Mouse (Mus musculus) CH12.LX (cell line): ENCODE measurements around the gene Hist1h2bn.
"Not testable (repeated sequence)": the region's sequence is repeated elsewhere in the genome, so short reads cannot be mapped to it uniquely, and the experiment has no call there.

ENCODE experiments used
- CTCF ChIP-seq, 2 experiments: IDR thresholded peaks in 1 of 2; conservative IDR thresholded peaks in 1 of 2; 2 replicates each; pipeline ENCODE4 v1.5.1; 2011 to 2012; ENCODE audit warnings: low read depth in 2 of 2, low read length in 2 of 2, improper control_type of control experiment in 1 of 2, inconsistent platforms in 1 of 2, mild to moderate bottlenecking in 1 of 2, moderate library complexity in 1 of 2
- IRF4 ChIP-seq: IDR thresholded peaks from 2 replicates; pipeline ENCODE4 v1.6.1; 2014; ENCODE audit warnings: low read depth, mild to moderate bottlenecking, inconsistent platforms, low read length, improper control_type of control experiment
- MAFK ChIP-seq: IDR thresholded peaks from 2 replicates; pipeline ENCODE4 v1.6.1; 2011; ENCODE audit warnings: low read length, improper control_type of control experiment; ENCODE audit not compliant: insufficient replicate concordance
- MAX ChIP-seq: IDR thresholded peaks from 2 replicates; pipeline ENCODE4 v1.6.1; 2011; ENCODE audit warnings: low read length, improper control_type of control experiment
- MXI1 ChIP-seq: IDR thresholded peaks from 2 replicates; pipeline ENCODE4 v1.6.1; 2011; ENCODE audit warnings: mild to moderate bottlenecking, low read depth, low read length, improper control_type of control experiment
- MYC ChIP-seq: IDR thresholded peaks from 2 replicates; pipeline ENCODE4 v1.6.1; 2011; ENCODE audit warnings: low read depth, mild to moderate bottlenecking, improper control_type of control experiment, low read length
- POLR2A ChIP-seq: IDR thresholded peaks from 2 replicates; pipeline ENCODE4 v1.6.1; 2011; ENCODE audit warnings: low read depth, mild to moderate bottlenecking, improper control_type of control experiment, low read length
- POLR2AphosphoS2 ChIP-seq: IDR thresholded peaks from 2 replicates; pipeline ENCODE4 v1.6.1; 2011; ENCODE audit warnings: low read depth, low read length, improper control_type of control experiment
- USF1 ChIP-seq: IDR thresholded peaks from 2 replicates; pipeline ENCODE4 v1.6.1; 2014; ENCODE audit warnings: low read depth, mild to moderate bottlenecking, inconsistent platforms, low read length, improper control_type of control experiment
- ZKSCAN1 ChIP-seq: IDR thresholded peaks from 2 replicates; pipeline ENCODE4 v1.6.1; 2012; ENCODE audit warnings: low read depth, inconsistent platforms, low read length, improper control_type of control experiment, borderline replicate concordance
- ZNF384 ChIP-seq: IDR thresholded peaks from 2 replicates; pipeline ENCODE4 v1.6.1; 2012; ENCODE audit warnings: low read depth, low read length, improper control_type of control experiment, inconsistent platforms

DNA sequence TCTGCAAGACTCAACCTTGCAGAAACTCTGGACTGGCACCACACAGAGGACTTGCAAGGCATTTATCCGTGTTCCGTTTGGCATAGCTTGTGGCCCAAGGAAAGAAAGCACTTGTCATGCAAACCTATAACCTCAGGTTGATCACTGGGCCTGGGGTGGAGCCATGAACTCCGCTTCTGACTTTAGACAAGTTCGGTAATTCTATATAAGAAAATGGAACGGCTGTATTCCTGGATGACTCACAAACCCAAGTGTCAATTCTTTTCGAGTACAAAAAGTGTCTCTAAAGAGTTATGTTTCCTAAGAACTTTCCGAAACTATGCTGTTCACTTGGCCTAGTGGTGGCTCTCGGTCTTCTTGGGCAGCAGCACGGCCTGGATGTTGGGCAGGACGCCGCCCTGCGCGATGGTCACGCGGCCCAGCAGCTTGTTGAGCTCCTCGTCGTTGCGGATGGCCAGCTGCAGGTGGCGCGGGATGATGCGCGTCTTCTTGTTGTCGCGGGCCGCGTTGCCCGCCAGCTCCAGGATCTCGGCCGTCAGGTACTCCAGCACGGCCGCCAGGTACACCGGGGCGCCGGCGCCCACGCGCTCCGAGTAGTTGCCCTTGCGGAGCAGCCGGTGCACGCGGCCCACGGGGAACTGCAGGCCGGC is 32.7 kb upstream of the Hist1h2bn start:
- not testable (repeated sequence) for TF ChIP-seq MAFK; CTCF (conservative IDR thresholded peaks at IDR 0.05 in 1 of 2, IDR thresholded peaks at IDR 0.05 in 1 of 2; ENCODE audit: low read depth in 2 of 2, low read length in 2 of 2); MAX; ZNF384; ZKSCAN1; MXI1; POLR2AphosphoS2; IRF4; USF1; MYC
- peak; percentile 34; the same call in 1 of the 2 replicates for TF ChIP-seq POLR2A
